Mouse (Mus musculus) neural tube, embryonic 13.5 days (tissue): ENCODE measurements around the gene Prickle2. TPM values are rescaled to one million over a fixed set of nuclear protein-coding genes. Genes with fewer than 3 reads are reported as not detected.

Source experiments
- ATAC-seq: fragments of 200-750 bp; cut with Nextera tagmentation; 2 replicates; pipeline ENCODE4 v1.8.0; 2017; ENCODE audit warnings: low read depth, mild to moderate bottlenecking, moderate TSS enrichment, moderate library complexity
- H3K27ac ChIP-seq: fragments of 300-500 bp; sonication (generic); replicated peaks from 2 replicates; pipeline ENCODE4 v1.5.1; 2015; ENCODE audit warnings: moderate library complexity, mild to moderate bottlenecking, inconsistent platforms
- H3K27me3 ChIP-seq: fragments of 300-500 bp; sonication (generic); 2 replicates; pipeline ENCODE4 v1.6.1; 2015; ENCODE audit warnings: mild to moderate bottlenecking, inconsistent platforms
- H3K36me3 ChIP-seq: fragments of 300-500 bp; sonication (generic); 2 replicates; pipeline ENCODE4 v1.6.1; 2015; ENCODE audit warnings: mild to moderate bottlenecking, inconsistent platforms
- H3K4me1 ChIP-seq: fragments of 300-500 bp; sonication (generic); replicated peaks from 2 replicates; pipeline ENCODE4 v1.6.1; 2015; ENCODE audit warnings: inconsistent platforms
- H3K4me2 ChIP-seq: fragments of 300-500 bp; sonication (generic); 2 replicates; pipeline ENCODE4 v1.6.1; 2015; ENCODE audit warnings: inconsistent platforms, mild to moderate bottlenecking, moderate library complexity
- H3K4me3 ChIP-seq: fragments of 300-500 bp; sonication (generic); 2 replicates; pipeline ENCODE4 v1.5.1; 2015; ENCODE audit warnings: mild to moderate bottlenecking, inconsistent platforms
- H3K9ac ChIP-seq: fragments of 300-500 bp; sonication (generic); 2 replicates; pipeline ENCODE4 v1.6.1; 2015; ENCODE audit warnings: moderate library complexity, mild to moderate bottlenecking, inconsistent platforms
- H3K9me3 ChIP-seq: fragments of 300-500 bp; sonication (generic); 2 replicates; pipeline ENCODE4 v1.6.1; 2016; ENCODE audit warnings: inconsistent platforms
- WGBS: fragments of 180-500 bp; shearing (Covaris S2); methylation state at CpG from one replicate; pipeline ENCODE4 v1.1.7; 2015; 5-methylcytosine and 5-hydroxymethylcytosine counted together
- polyA plus RNA-seq: library from polyadenylated mRNA; unstranded; fragments of >200 nt; fragmentation: Nextera tagmentation; extraction: Ambion mirVana; gene quantifications from 2 replicates; pipeline ENCODE4 v1.2.1, GENCODE M21; 2015

Gene Prickle2
- polyA plus RNA-seq, 1 experiment from 2014 or later = 12.3 TPM

GRCm38 (mm10) chr6:92498574-92498973 lies 207.4 kb downstream of the Prickle2 start:
- Histone ChIP-seq H3K27me3 (no peaks in the 10 kb centered on the region), H3K27ac (no peak overlapping the region), H3K4me2 (no peak overlapping the region), H3K4me1 (peaks cover 24% of the 10 kb centered on the region), H3K9ac (no peak overlapping the region), H3K36me3 (no peaks in the 10 kb centered on the region), H3K9me3 (no peaks in the 10 kb centered on the region), H3K4me3 (no peak overlapping the region)
- WGBS = 52% methylated on average over 6 of the region's 6 CpGs
- no peak for ATAC-seq

- ATAC-seq = peak; percentile 40; the same call in 1 of the 2 replicates
- Histone ChIP-seq H3K27ac (no peak overlapping the region), H3K9me3 (no peaks in the 10 kb centered on the region), H3K4me2 (no peak overlapping the region), H3K9ac (no peak overlapping the region), H3K36me3 (no peaks in the 10 kb centered on the region), H3K4me1 (peaks cover 24% of the 10 kb centered on the region), H3K27me3 (no peaks in the 10 kb centered on the region), H3K4me3 (no peak overlapping the region)
- 68% methylated on average over 4 of the region's 4 CpGs for WGBS
These were observed 208.7 kb downstream of the Prickle2 start for GRCm38 (mm10) chr6:92497279-92497678.

GRCm38 (mm10) chr6:92495500-92495899 lies 210.5 kb downstream of the Prickle2 start:
- H3K36me3 ChIP-seq = no peaks in the 10 kb centered on the region
- ATAC-seq = no peak
- 57% methylated on average over 3 of the region's 3 CpGs for WGBS

DNA sequence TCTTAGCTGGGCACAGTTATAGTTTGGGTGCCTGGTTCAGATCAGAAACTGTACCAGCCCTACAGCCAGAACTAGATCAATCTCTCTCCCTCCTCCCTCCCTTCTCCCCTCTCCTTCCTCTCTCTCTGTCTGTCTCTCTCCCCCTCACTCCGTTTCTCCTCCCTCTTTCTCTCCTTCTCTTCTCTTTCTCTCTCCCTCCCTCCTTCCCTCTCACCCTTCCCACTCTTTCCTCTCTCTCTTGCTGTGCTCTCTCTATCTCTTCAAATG lies 224.3 kb downstream of the Prickle2 start:
- H3K9me3 ChIP-seq = no peaks in the 10 kb centered on the region
- no peaks in the 10 kb centered on the region for H3K27me3 ChIP-seq
- H3K4me3 ChIP-seq = peak overlapping the region; percentile 52
- peak overlapping the region; percentile 90 for H3K27ac ChIP-seq
- WGBS = 0% methylated on average over 1 of the region's 1 CpGs
- peaks cover 56% of the 10 kb centered on the region for H3K4me1 ChIP-seq
- ATAC-seq = peak; percentile 48
- H3K36me3 ChIP-seq = no peaks in the 10 kb centered on the region
- H3K4me2 ChIP-seq = peak overlapping the region; percentile 68
- H3K9ac ChIP-seq = peak overlapping the region; percentile 77

More at GRCm38 (mm10) chr6:92495500-92495899, 210.5 kb downstream of the Prickle2 start:
- peaks cover 24% of the 10 kb centered on the region for H3K4me1 ChIP-seq
- H3K27me3 ChIP-seq = no peaks in the 10 kb centered on the region
- H3K4me2 ChIP-seq = no peak overlapping the region
- no peak overlapping the region for H3K27ac ChIP-seq
- H3K9me3 ChIP-seq = no peaks in the 10 kb centered on the region
- H3K4me3 ChIP-seq = no peak overlapping the region
- H3K9ac ChIP-seq = no peak overlapping the region

DNA sequence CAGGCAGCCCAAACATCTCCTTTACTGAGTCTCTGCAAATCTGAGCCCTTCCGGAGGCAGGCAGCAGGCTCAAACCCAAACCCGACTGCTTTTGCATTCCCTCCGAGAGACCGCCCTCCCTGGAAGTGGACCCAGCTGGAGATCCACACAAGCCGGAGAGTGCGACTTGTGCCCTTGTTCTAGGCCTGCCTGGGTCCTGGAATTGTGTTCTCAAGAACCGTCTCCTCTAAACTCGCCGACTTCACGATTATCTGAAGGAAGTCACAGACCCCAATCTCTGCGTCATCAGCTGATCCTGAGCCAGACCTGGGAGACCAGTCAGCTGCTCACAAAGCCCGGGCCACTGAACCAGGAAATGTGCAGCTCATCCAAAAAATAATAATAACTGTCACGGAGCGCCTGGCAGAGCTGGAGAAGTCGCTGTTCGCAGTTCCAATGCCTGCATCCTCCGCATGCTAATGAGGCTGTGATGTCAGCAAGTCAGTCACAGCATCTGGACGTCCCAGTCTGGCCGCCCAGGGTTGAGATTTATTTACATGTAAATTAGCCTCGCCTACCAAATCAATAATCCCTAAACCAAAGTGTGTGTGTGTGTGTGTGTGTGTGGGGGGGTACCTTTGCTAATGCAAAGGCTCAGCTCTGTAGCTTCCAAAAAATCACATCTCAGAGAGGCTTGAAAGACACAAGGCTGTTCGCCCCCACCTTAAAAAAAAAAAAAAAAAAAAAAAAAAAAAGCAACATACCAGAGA lies 224.8 kb downstream of the Prickle2 start:
- ATAC-seq = peak; percentile 88

GRCm38 (mm10) chr6:92478612-92479011 lies 227.3 kb downstream of the Prickle2 start:
- 100% methylated on average over 1 of the region's 1 CpGs for WGBS
- H3K9ac ChIP-seq = peak overlapping the region; percentile 77
- H3K27ac ChIP-seq = no peak overlapping the region
- H3K4me1 ChIP-seq = peaks cover 57% of the 10 kb centered on the region
- H3K27me3 ChIP-seq = no peaks in the 10 kb centered on the region
- H3K4me3 ChIP-seq = peak overlapping the region; percentile 52
- ATAC-seq = no peak
- H3K4me2 ChIP-seq = peak overlapping the region; percentile 68
- H3K9me3 ChIP-seq = no peaks in the 10 kb centered on the region
- H3K36me3 ChIP-seq = no peaks in the 10 kb centered on the region

More for the DNA sequence above, 224.8 kb downstream of the Prickle2 start:
- Histone ChIP-seq H3K9me3 (no peaks in the 10 kb centered on the region), H3K27ac (peak overlapping the region; percentile 90), H3K4me2 (peak overlapping the region; percentile 68), H3K9ac (peak overlapping the region; percentile 77), H3K27me3 (no peaks in the 10 kb centered on the region), H3K4me3 (peak overlapping the region; percentile 52), H3K36me3 (no peaks in the 10 kb centered on the region), H3K4me1 (peaks cover 57% of the 10 kb centered on the region)
- under 1% methylated on average over 21 of the region's 21 CpGs for WGBS

- no peak for ATAC-seq
- no peak overlapping the region for H3K27ac ChIP-seq
- no peaks in the 10 kb centered on the region for H3K9me3 ChIP-seq
- H3K4me3 ChIP-seq = no peak overlapping the region
- peak overlapping the region; percentile 68 for H3K4me2 ChIP-seq
- no peaks in the 10 kb centered on the region for H3K27me3 ChIP-seq
- no peak overlapping the region for H3K9ac ChIP-seq
- WGBS = 92% methylated on average over 2 of the region's 2 CpGs
- H3K4me1 ChIP-seq = peaks cover 63% of the 10 kb centered on the region
- no peaks in the 10 kb centered on the region for H3K36me3 ChIP-seq
These were observed 228.3 kb downstream of the Prickle2 start for GRCm38 (mm10) chr6:92477621-92478020.

GRCm38 (mm10) chr6:92469456-92469855 lies 236.5 kb downstream of the Prickle2 start:
- Histone ChIP-seq H3K4me3 (no peak overlapping the region), H3K9me3 (no peaks in the 10 kb centered on the region), H3K9ac (no peak overlapping the region), H3K27me3 (no peaks in the 10 kb centered on the region), H3K36me3 (no peaks in the 10 kb centered on the region), H3K4me2 (no peak overlapping the region), H3K4me1 (peaks cover 48% of the 10 kb centered on the region), H3K27ac (no peak overlapping the region)
- ATAC-seq = no peak
- WGBS = 85% methylated on average over 4 of the region's 4 CpGs

DNA sequence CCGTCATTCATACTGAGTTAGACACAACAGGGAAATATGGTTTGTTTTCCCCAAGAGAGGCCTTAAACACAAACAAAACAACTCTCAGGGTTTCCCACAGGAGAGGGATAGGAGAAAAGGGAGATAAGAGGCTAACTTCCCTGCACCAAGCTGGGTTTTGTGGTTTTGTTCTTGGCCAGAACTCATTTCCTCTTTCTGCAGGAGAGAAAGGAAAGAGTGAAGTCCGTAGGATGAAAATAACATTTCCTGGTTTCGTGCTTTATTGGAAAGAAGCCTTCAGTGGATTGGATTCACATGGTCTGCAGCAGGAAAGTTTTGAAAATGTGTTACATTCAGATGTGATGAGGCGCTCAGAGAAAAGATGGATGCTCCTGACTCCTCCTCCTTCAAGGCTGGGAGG lies 237.1 kb downstream of the Prickle2 start:
- ATAC-seq = no peak
- Histone ChIP-seq H3K9ac (no peak overlapping the region), H3K4me2 (no peak overlapping the region), H3K4me3 (no peak overlapping the region), H3K27me3 (no peaks in the 10 kb centered on the region), H3K9me3 (no peaks in the 10 kb centered on the region), H3K27ac (no peak overlapping the region), H3K4me1 (peaks cover 54% of the 10 kb centered on the region), H3K36me3 (no peaks in the 10 kb centered on the region)
- 84% methylated on average over 4 of the region's 4 CpGs for WGBS

- WGBS = 84% methylated on average over 3 of the region's 3 CpGs
- no peak overlapping the region for H3K27ac ChIP-seq
- no peaks in the 10 kb centered on the region for H3K27me3 ChIP-seq
- H3K9ac ChIP-seq = no peak overlapping the region
- H3K4me1 ChIP-seq = peaks cover 56% of the 10 kb centered on the region
- no peak for ATAC-seq
- no peaks in the 10 kb centered on the region for H3K9me3 ChIP-seq
- no peak overlapping the region for H3K4me3 ChIP-seq
- H3K4me2 ChIP-seq = no peak overlapping the region
- no peaks in the 10 kb centered on the region for H3K36me3 ChIP-seq
These were observed 237.6 kb downstream of the Prickle2 start for GRCm38 (mm10) chr6:92468383-92468791.

GRCm38 (mm10) chr6:92467343-92467742 lies 238.6 kb downstream of the Prickle2 start:
- no peak overlapping the region for H3K4me3 ChIP-seq
- H3K36me3 ChIP-seq = no peaks in the 10 kb centered on the region
- peaks cover 47% of the 10 kb centered on the region for H3K4me1 ChIP-seq
- no peaks in the 10 kb centered on the region for H3K9me3 ChIP-seq
- no peaks in the 10 kb centered on the region for H3K27me3 ChIP-seq
- 14% methylated on average over 2 of the region's 2 CpGs for WGBS
- no peak overlapping the region for H3K9ac ChIP-seq
- peak overlapping the region; percentile 34 for H3K27ac ChIP-seq
- H3K4me2 ChIP-seq = no peak overlapping the region
- peak; percentile 77 for ATAC-seq

GRCm38 (mm10) chr6:92465666-92466065 lies 240.3 kb downstream of the Prickle2 start:
- no peak overlapping the region for H3K9ac ChIP-seq
- H3K4me2 ChIP-seq = no peak overlapping the region
- 0 out of 2 replicates have a peak overlapping the region, but pooled peaks have one; percentile 33 for H3K27ac ChIP-seq
- peaks cover 60% of the 10 kb centered on the region for H3K4me1 ChIP-seq
- WGBS = 83% methylated on average over 1 of the region's 1 CpGs
- no peaks in the 10 kb centered on the region for H3K36me3 ChIP-seq
- no peak for ATAC-seq
- H3K4me3 ChIP-seq = no peak overlapping the region
- no peaks in the 10 kb centered on the region for H3K9me3 ChIP-seq
- H3K27me3 ChIP-seq = no peaks in the 10 kb centered on the region
